Comparison of ENCODE assay signal across 8 mouse cellular contexts in the genomic region with DNA sequence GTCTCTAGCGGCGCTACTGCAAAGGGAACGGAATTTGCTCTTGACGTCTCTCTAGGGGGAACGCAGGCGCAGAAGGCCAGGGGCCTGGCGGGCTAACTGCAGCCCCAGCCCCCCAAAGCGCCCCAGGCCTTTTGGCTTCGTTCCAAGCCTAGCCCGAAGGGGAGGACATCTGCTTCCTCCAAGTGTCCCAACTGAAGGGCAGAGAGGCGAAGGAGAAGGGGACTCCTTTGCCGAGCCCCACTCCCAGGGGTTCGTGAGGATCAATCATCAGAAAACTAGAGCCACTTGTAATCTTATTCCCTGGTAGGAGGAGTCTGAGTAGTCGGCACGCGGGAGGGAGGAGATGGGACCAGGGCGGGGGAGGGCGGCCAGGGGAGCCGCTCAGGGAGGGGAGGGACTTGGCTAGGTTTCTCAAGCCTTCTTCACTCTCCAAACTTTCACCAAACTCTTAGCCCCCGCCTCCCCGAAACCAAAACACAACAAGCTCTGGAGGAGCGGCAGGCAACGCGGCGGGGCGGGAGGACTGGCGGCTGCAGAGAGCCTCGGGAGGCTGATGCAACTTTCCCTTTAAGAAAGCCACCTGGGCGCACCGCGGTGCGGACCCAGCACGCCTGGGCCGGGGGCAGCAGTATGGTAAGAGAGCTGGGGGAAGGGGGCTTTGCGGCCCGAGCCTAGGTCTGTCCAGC. TPM values are rescaled to one million over a fixed set of nuclear protein-coding genes. Genes with fewer than 3 reads are reported as not detected.
A peak's percentile ranks its signal among the peaks of the same experiment; 100 is the strongest.
DNase-seq lines count a peak whose midpoint lies in the region; ATAC-seq and TF ChIP-seq lines count a peak whose summit lies in the region.

No protein-coding gene starts in this region.

- peak overlapping the region; percentile 94 for H3K9ac ChIP-seq in hindbrain, postnatal 0 days (replicated peaks; ENCODE audit: low read length)
- peak overlapping the region; percentile 87 for H3K9ac ChIP-seq in limb, embryonic 11.5 days (ENCODE audit: low read length)
- peak overlapping the region; percentile 58 for H3K9ac ChIP-seq in midbrain, embryonic 11.5 days (ENCODE audit: low read length)

- peak; percentile 29 to 45 for DNase-seq in left cerebral cortex, adult 18-20 months (ENCODE audit: low spot score in 2 of 2)
- DNase-seq in left cerebral cortex, adult 11 months (ENCODE audit: low spot score), result no peak
- peak; percentile 75 for DNase-seq in embryo, embryonic 10 days (ENCODE audit: low spot score)
- peak; percentile 51 to 68 for DNase-seq in gastrocnemius, adult 8-10 months (ENCODE audit: low spot score in 2 of 2)
- peak; percentile 81 for DNase-seq in hindbrain, postnatal 0 days (ENCODE audit: low spot score)
- peak; percentile 85 for DNase-seq in limb, embryonic 11.5 days (ENCODE audit: low spot score)
- DNase-seq in midbrain, embryonic 11.5 days (ENCODE audit: low spot score, missing footprints), result peak; percentile 97
- no peak for DNase-seq in spleen, adult 2 months (ENCODE audit: low read depth in 1 of 2, low spot score in 2 of 2)

- H3K4me1 ChIP-seq in hindbrain, postnatal 0 days (ENCODE audit: insufficient read depth, low read length), result peaks cover 6% of the 10 kb centered on the region; the same call in 1 of the 2 replicates
- peaks cover 14% of the 10 kb centered on the region for H3K4me1 ChIP-seq in limb, embryonic 11.5 days (ENCODE audit: control insufficient read depth, insufficient read depth, low read length)
- peaks cover 6% of the 10 kb centered on the region for H3K4me1 ChIP-seq in midbrain, embryonic 11.5 days (ENCODE audit: control insufficient read depth, insufficient read depth, low read length)
- peaks cover 3% of the 10 kb centered on the region; the same call in 1 of the 2 replicates for H3K4me1 ChIP-seq in spleen, adult 2 months (ENCODE audit: control insufficient read depth, insufficient read depth, insufficient read length)

- peak; percentile 38; the same call in 1 of the 2 replicates for TF ChIP-seq CTCF in hindbrain, postnatal 0 days (IDR thresholded peaks at IDR 0.05; ENCODE audit: low read depth)
- TF ChIP-seq CTCF in spleen, adult 2 months (IDR thresholded peaks at IDR 0.05; ENCODE audit: extremely low read depth, insufficient read depth, insufficient read length, insufficient replicate concordance), result no peak

- peak overlapping the region; percentile 85 for H3K4me2 ChIP-seq in hindbrain, postnatal 0 days (ENCODE audit: low read depth, low read length)
- peak overlapping the region; percentile 92 for H3K4me2 ChIP-seq in limb, embryonic 11.5 days (ENCODE audit: low read depth, severe bottlenecking)
- peak overlapping the region; percentile 97 for H3K4me2 ChIP-seq in midbrain, embryonic 11.5 days

- no peak for TF ChIP-seq POLR2A in spleen, adult 2 months (IDR thresholded peaks at IDR 0.05; ENCODE audit: low read depth, low read length)

- H3K4me3 ChIP-seq in hindbrain, postnatal 0 days (ENCODE audit: low read length), result peak overlapping the region; percentile 74
- H3K4me3 ChIP-seq in limb, embryonic 11.5 days (ENCODE audit: low read depth, low read length), result peak overlapping the region; percentile 85
- H3K4me3 ChIP-seq in midbrain, embryonic 11.5 days (ENCODE audit: low read depth, low read length), result peak overlapping the region; percentile 68
- H3K4me3 ChIP-seq in spleen, adult 2 months (ENCODE audit: extremely low read depth, insufficient read depth, insufficient read length), result peak overlapping the region; percentile 75

- no peaks in the 10 kb centered on the region for H3K36me3 ChIP-seq in hindbrain, postnatal 0 days (ENCODE audit: insufficient read depth, low read length)
- no peaks in the 10 kb centered on the region for H3K36me3 ChIP-seq in limb, embryonic 11.5 days (ENCODE audit: control insufficient read depth, insufficient read depth, low read length)
- H3K36me3 ChIP-seq in midbrain, embryonic 11.5 days (ENCODE audit: control insufficient read depth, insufficient read depth, low read length), result no peaks in the 10 kb centered on the region
- H3K36me3 ChIP-seq in spleen, adult 2 months (ENCODE audit: control insufficient read depth, insufficient read depth, low read length), result no peaks in the 10 kb centered on the region

- peak; percentile 68 for ATAC-seq in hindbrain, postnatal 0 days
- peak; percentile 63 for ATAC-seq in limb, embryonic 11.5 days (ENCODE audit: insufficient number of reproducible peaks, low FRiP score, low TSS enrichment, low read depth)
- ATAC-seq in midbrain, embryonic 11.5 days (ENCODE audit: low FRiP score), result peak; percentile 51; the same call in 1 of the 2 replicates

- no peaks in the 10 kb centered on the region for H3K9me3 ChIP-seq in hindbrain, postnatal 0 days (ENCODE audit: low read length)
- no peaks in the 10 kb centered on the region for H3K9me3 ChIP-seq in limb, embryonic 11.5 days (ENCODE audit: control insufficient read depth, low read length)
- H3K9me3 ChIP-seq in midbrain, embryonic 11.5 days (ENCODE audit: control insufficient read depth, low read length), result no peaks in the 10 kb centered on the region

- WGBS in hindbrain, postnatal 0 days, result under 1% methylated on average over 35 of the region's 36 CpGs
- WGBS in limb, embryonic 11.5 days, result under 1% methylated on average over 36 of the region's 36 CpGs
- under 1% methylated on average over 35 of the region's 36 CpGs for WGBS in midbrain, embryonic 11.5 days
- WGBS in spleen, adult 2 months, result 5% methylated on average over 36 of the region's 36 CpGs

- peak overlapping the region; percentile 94 for H3K27ac ChIP-seq in hindbrain, postnatal 0 days
- peak overlapping the region; percentile 68 for H3K27ac ChIP-seq in limb, embryonic 11.5 days (replicated peaks; ENCODE audit: low read depth, low read length)
- H3K27ac ChIP-seq in midbrain, embryonic 11.5 days (ENCODE audit: low read depth, low read length), result peak overlapping the region; percentile 40; the same call in 1 of the 2 replicates
- peak overlapping the region; percentile 33; the same call in 1 of the 2 replicates for H3K27ac ChIP-seq in spleen, adult 2 months (ENCODE audit: insufficient read depth, low read length)

- no peaks in the 10 kb centered on the region for H3K27me3 ChIP-seq in hindbrain, postnatal 0 days (ENCODE audit: insufficient read depth, low read length)
- H3K27me3 ChIP-seq in limb, embryonic 11.5 days (ENCODE audit: control insufficient read depth, insufficient read depth, low read length), result no peaks in the 10 kb centered on the region
- H3K27me3 ChIP-seq in midbrain, embryonic 11.5 days (ENCODE audit: control insufficient read depth, insufficient read depth, low read length), result no peaks in the 10 kb centered on the region
- peaks cover 7% of the 10 kb centered on the region; the same call in 1 of the 2 replicates for H3K27me3 ChIP-seq in spleen, adult 2 months (ENCODE audit: control insufficient read depth, insufficient read depth, low read length)

RNA-seq across cellular contexts. Expression of a gene that starts 0.7 kb away (rescaled TPM):
- 10 to 100 TPM; 35.9 to 36.3 TPM for total RNA-seq in left cerebral cortex, adult 18-20 months (2021)
- total RNA-seq in gastrocnemius, adult 8-10 months (2022), result 10 to 100 TPM in 1 of 4 experiments, 1 to 10 TPM in 3; 6.3 to 12.0 (median 8.8) TPM
- total RNA-seq in hindbrain, postnatal 0 days (2014; rRNA removed), result 107 and 132 TPM in 2 replicates
- polyA plus RNA-seq in hindbrain, postnatal 0 days (2015; fragmentation: Nextera tagmentation; extraction: Ambion mirVana), result 79.7 and 82.9 TPM in 2 replicates
- 10.1 and 11.1 TPM in 2 replicates for polyA plus RNA-seq in limb, embryonic 11.5 days (2014; fragmentation: Nextera tagmentation; extraction: Ambion mirVana)
- 4.6 and 6.3 TPM in 2 replicates for polyA plus RNA-seq in midbrain, embryonic 11.5 days (2014; fragmentation: Nextera tagmentation; extraction: Ambion mirVana)
- 54.1 and 68.5 TPM in 2 replicates for polyA plus RNA-seq in spleen, adult 2 months (2012; rRNA removed)

RNA-seq across cellular contexts. Expression of a gene that starts 37.4 kb away (rescaled TPM):
- total RNA-seq in left cerebral cortex, adult 18-20 months (2021), result under 1 TPM; 0.37 to 0.84 TPM
- under 1 TPM in 2 of 4 experiments, not detected in 2; 0.24 to 0.56 TPM for total RNA-seq in gastrocnemius, adult 8-10 months (2022)
- 2.0 and 3.4 TPM in 2 replicates for total RNA-seq in hindbrain, postnatal 0 days (2014; rRNA removed)
- polyA plus RNA-seq in hindbrain, postnatal 0 days (2015; fragmentation: Nextera tagmentation; extraction: Ambion mirVana), result 1.7 and 2.2 TPM in 2 replicates
- polyA plus RNA-seq in limb, embryonic 11.5 days (2014; fragmentation: Nextera tagmentation; extraction: Ambion mirVana), result 1.0 and 1.6 TPM in 2 replicates
- 0.76 and 1.4 TPM in 2 replicates for polyA plus RNA-seq in midbrain, embryonic 11.5 days (2014; fragmentation: Nextera tagmentation; extraction: Ambion mirVana)
- polyA plus RNA-seq in spleen, adult 2 months (2012; rRNA removed), result 0.53 and 0.92 TPM in 2 replicates

RNA-seq across cellular contexts. Expression of a gene that starts 48.3 kb away (rescaled TPM):
- total RNA-seq in left cerebral cortex, adult 18-20 months (2021), result 10 to 100 TPM; 82.6 to 89.3 TPM
- 1 to 10 TPM; 1.7 to 3.5 (median 2.1) TPM for total RNA-seq in gastrocnemius, adult 8-10 months (2022)
- total RNA-seq in hindbrain, postnatal 0 days (2014; rRNA removed), result 286 and 304 TPM in 2 replicates
- 71.5 and 77.0 TPM in 2 replicates for polyA plus RNA-seq in hindbrain, postnatal 0 days (2015; fragmentation: Nextera tagmentation; extraction: Ambion mirVana)
- polyA plus RNA-seq in limb, embryonic 11.5 days (2014; fragmentation: Nextera tagmentation; extraction: Ambion mirVana), result 26.7 and 30.1 TPM in 2 replicates
- 26.8 and 29.1 TPM in 2 replicates for polyA plus RNA-seq in midbrain, embryonic 11.5 days (2014; fragmentation: Nextera tagmentation; extraction: Ambion mirVana)
- polyA plus RNA-seq in spleen, adult 2 months (2012; rRNA removed), result 6.5 and 7.6 TPM in 2 replicates

RNA-seq across cellular contexts. Expression of a gene that starts 52.1 kb away (rescaled TPM):
- total RNA-seq in left cerebral cortex, adult 18-20 months (2021), result 100 to 1,000 TPM; 421 to 464 TPM
- 10 to 100 TPM; 86.6 to 96.0 (median 94.8) TPM for total RNA-seq in gastrocnemius, adult 8-10 months (2022)
- total RNA-seq in hindbrain, postnatal 0 days (2014; rRNA removed), result 579 and 615 TPM in 2 replicates
- polyA plus RNA-seq in hindbrain, postnatal 0 days (2015; fragmentation: Nextera tagmentation; extraction: Ambion mirVana), result 637 and 643 TPM in 2 replicates
- polyA plus RNA-seq in limb, embryonic 11.5 days (2014; fragmentation: Nextera tagmentation; extraction: Ambion mirVana), result 143 and 158 TPM in 2 replicates
- 214 and 216 TPM in 2 replicates for polyA plus RNA-seq in midbrain, embryonic 11.5 days (2014; fragmentation: Nextera tagmentation; extraction: Ambion mirVana)
- polyA plus RNA-seq in spleen, adult 2 months (2012; rRNA removed), result 382 and 485 TPM in 2 replicates

RNA-seq across cellular contexts. Expression of a gene that starts 56.8 kb away (rescaled TPM):
- total RNA-seq in left cerebral cortex, adult 18-20 months (2021), result 1 to 10 TPM; 9.2 to 9.8 TPM
- total RNA-seq in gastrocnemius, adult 8-10 months (2022), result 1 to 10 TPM; 1.7 to 3.1 (median 2.5) TPM
- total RNA-seq in hindbrain, postnatal 0 days (2014; rRNA removed), result 21.2 and 24.8 TPM in 2 replicates
- polyA plus RNA-seq in hindbrain, postnatal 0 days (2015; fragmentation: Nextera tagmentation; extraction: Ambion mirVana), result 13.5 and 14.1 TPM in 2 replicates
- polyA plus RNA-seq in limb, embryonic 11.5 days (2014; fragmentation: Nextera tagmentation; extraction: Ambion mirVana), result 21.2 and 22.2 TPM in 2 replicates
- 23.9 and 27.7 TPM in 2 replicates for polyA plus RNA-seq in midbrain, embryonic 11.5 days (2014; fragmentation: Nextera tagmentation; extraction: Ambion mirVana)
- polyA plus RNA-seq in spleen, adult 2 months (2012; rRNA removed), result 20.9 and 26.4 TPM in 2 replicates

Comparison
In these comparisons a context has a peak if more than half of its experiments do, and no peak if none do; other contexts are left out.
1. DNase-seq: peak in left cerebral cortex, adult 18-20 months (2 of 2), embryo, embryonic 10 days (single experiment), gastrocnemius, adult 8-10 months (2 of 2), hindbrain, postnatal 0 days (single experiment), limb, embryonic 11.5 days (single experiment) and midbrain, embryonic 11.5 days (single experiment); none in left cerebral cortex, adult 11 months (single experiment) and spleen, adult 2 months (0 of 2).
2. H3K27ac ChIP-seq: peak in every context shown above with its lines; median percentile 94 in hindbrain, postnatal 0 days; 68 in limb, embryonic 11.5 days; 40 in midbrain, embryonic 11.5 days; 33 in spleen, adult 2 months.
3. Peak in every context shown above with its lines, with median percentiles within 50 percentile points of each other: ATAC-seq, H3K4me2 ChIP-seq, H3K4me3 ChIP-seq and H3K9ac ChIP-seq.